Mouse (Mus musculus) CD4-positive helper T cell, adult 2 months (primary cell): ENCODE results near the gene Stn1.
A peak's percentile ranks its signal among the peaks of the same experiment; 100 is the strongest.

ENCODE experiments used
- DNase-seq: peaks from one replicate; pipeline ENCODE4 v3.0.0-alpha.2; 2012; ENCODE audit warnings: low read depth, missing footprints, low spot score

Gene Stn1

DNA sequence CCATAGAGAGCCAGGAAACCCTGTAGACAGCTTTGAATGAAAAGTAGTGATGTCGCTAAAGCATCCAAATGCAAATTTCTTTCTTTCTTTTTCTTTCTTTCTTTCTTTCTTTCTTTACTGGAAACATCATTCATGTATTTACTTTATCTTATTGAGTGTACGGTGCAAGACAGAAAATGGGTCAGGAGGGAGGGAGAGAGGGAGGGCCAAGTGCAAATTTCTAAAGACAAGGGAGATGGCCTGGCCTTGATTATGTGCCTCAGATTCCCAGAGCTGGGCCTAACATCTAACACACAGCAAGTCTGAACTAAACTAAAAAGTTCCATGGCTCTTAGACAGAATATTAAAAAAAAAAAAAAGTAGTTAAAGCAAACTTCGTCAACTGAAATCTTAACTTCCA, 63.9 kb downstream of the Stn1 start:
- no peak for DNase-seq

- DNase-seq, result no peak
Observed at GRCm38 (mm10) chr19:47472881-47473400, 64.4 kb downstream of the Stn1 start.

DNA sequence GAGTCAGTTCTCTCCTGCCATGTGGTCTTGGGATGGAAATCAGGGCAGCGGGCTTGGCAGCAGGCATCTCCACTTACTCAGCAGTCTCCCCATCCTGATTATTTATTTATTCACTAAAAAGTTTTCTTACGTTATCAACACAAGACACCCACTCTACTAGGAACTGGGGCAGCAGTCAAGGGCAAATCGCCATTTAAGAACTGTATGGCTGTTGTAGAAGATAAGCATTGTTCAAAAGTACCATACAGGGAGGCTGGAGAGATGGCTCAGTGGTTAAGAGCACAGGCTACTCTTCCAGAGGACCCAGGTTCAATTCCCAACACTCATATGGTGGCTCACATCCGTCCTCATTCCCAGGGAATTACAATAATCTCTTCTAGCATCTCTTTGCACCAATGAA, 65.5 kb downstream of the Stn1 start:
- no peak for DNase-seq

DNA sequence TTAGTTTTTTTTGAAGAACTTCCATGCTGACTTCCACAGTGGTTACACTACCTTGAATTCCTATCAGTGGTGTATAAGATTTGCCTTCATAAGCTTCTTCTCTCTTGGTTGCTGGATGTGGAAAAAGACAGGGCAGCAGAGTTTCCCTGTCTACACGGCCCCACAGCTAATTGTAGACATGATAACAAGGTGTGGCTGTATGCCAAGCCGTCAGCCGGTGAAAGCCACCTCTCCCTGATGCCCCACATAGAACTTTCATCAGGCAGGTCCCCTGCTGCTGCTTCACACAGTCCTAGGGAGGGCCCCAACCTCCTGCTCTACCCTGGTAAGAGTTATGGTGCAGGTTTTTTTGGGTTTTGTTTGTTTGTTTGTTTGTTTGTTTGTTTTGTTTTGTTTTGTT, 68.6 kb downstream of the Stn1 start:
- no peak for DNase-seq

- no peak for DNase-seq
Observed at GRCm38 (mm10) chr19:47466775-47467174, 70.5 kb downstream of the Stn1 start.

GRCm38 (mm10) chr19:47465467-47465866, 71.8 kb downstream of the Stn1 start:
- no peak for DNase-seq

DNA sequence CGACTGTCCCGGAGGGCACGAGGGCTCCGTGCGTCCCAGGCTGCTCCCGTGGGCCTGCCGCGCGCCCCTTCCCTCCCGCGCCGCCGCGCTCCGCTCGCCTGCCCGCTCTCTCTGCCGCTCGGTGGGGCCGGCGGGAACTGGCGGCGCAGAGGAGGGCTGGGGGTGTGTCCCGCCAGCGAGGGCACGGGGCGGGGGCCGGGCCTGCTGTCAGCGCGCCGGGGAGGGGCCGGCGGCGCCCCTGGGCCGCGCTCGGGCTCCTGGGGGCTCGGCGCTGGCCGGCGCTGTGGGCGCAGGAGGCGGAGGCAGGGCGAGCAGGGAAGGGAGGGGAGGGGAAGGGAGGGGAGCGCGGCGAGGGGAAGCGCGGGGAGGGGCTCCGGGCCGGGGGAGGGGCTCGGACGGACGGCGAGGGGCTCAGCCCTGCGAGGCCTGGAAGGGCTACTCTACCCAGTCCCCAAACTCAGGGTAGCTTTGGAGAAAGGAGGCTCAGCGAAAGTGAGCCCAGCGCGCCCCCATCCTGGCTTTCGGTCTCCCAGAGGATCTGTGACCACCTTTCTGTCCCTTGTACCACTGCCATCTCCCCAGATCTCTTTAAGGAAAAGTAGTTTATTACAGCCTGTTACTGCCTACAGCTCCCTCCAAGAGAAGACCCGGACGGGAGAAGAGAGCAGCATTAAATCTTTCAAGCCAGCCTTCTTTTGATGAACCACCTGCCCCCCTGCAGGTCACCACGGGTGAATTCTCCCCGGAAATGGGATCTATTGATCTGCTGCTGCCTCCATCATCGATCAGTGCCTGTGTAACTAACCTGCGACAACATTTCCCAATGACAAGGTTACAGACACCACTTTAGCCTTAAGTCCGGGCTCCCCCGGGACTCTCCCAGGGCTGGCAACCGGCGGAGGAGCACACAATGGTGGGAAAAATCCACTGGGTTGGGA, 72.7 kb downstream of the Stn1 start, which contains the start of gene Sh3pxd2a:
Gene Sh3pxd2a, minus strand, starts transcription at position 98 of the 938 bp plus-strand sequence.
- DNase-seq, result peak; percentile 69

GRCm38 (mm10) chr19:47463636-47464303, 73.5 kb downstream of the Stn1 start:
- DNase-seq, result peak; percentile 82

DNA sequence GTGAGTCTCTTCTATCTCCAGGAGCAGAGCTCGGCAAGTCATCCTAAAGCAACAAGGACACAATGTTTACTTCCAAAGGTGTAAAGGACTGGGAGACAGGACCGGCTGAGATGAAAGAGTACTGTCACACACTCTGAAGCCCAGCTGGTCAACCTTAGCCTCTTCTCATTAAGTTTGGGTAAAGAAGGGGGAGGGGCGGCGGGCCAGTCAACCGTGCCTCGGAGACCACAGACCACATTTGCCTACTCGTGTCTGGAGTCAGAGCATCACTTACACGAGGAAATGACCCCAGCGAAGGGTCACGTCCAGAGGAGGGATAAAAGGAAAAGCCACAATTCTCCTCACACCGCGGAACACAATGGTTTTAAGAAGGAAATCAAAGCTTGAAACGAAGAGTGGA, 74.1 kb downstream of the Stn1 start:
- DNase-seq, result peak; percentile 9

DNA sequence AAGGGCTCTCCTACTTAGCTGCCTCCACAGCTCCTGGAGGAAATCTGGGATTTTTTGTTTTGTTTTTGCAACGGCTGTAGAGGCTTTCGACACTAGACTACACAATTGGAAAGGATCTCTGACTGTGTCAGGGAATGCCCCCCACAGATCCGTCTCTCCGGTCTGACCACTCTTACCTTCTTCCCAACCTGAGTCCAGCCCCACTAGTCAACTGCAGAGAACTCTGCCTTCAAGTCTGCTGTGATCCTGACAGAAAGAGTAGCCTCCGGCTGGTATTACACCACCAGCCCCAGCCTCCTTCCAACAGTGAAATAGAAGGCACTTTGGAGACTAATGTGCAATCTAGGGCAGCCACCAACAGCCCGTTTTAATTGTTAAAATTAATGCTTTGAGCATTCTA, 74.6 kb downstream of the Stn1 start:
- no peak for DNase-seq

- DNase-seq, result no peak
Observed at GRCm38 (mm10) chr19:47461838-47462237, 75.5 kb downstream of the Stn1 start.

- no peak for DNase-seq
Observed at GRCm38 (mm10) chr19:47461386-47461785, 75.9 kb downstream of the Stn1 start.

DNA sequence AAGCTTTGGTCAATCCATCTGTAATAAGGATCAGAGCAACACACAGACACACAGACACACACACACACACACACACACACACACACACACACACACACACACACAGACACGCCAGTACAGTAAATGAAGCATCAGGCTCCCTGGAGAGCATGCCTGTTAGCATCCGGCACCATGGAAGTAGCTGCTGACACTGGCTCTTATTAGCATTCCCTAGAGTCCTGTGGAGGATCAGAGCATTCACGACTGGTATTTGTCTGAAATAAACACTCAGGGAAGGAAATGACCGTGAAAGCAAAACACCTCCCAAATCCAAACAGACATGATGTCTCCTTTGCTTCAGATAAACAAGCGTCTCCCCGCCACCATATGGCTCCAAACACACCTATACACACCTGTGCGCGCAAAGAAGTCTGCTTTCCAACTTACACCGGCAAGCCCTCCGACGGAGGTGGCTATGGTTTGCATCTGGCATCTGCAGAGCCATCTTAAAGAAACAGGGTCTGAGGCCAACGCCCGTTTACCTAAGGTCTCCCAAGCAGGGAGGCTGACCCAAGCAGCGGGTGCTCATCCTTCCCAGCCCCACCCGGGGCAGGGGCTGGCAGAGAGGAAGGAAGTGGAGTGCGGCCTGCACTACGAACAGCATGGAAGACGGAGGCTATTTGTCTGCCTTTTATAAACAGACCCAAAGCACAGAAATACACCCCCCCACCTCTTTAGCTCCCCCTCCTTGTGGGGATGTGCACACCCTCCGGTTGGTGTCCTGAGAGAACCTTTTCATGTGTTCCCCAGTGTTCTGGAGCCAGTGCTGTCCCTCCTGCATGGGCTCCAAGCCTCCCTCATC, 77.0 kb downstream of the Stn1 start:
- no peak for DNase-seq

DNA sequence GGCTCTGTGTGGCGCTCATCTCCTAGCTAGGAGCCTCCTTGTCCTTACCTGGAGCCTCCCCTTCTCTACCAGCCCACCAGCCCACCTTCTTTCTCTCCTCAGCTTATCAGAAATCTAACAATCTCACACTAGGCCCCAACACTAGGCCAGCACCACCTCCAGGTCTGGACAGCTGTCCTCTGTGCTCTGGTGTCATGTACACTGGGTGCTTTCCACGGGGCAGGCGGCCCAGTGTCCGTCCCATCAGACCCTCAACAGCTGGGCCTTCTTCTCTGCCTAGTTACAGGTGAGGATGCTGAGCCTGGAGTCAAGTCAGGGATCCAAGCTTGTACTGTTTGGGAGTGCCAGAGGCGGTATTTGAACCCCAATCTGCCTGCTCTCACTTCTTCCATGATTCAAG, 78.1 kb downstream of the Stn1 start:
- DNase-seq, result no peak

- DNase-seq, result no peak
Observed at GRCm38 (mm10) chr19:47458504-47459161, 78.7 kb downstream of the Stn1 start.

GRCm38 (mm10) chr19:47457711-47458503, 79.4 kb downstream of the Stn1 start:
- DNase-seq, result no peak

DNA sequence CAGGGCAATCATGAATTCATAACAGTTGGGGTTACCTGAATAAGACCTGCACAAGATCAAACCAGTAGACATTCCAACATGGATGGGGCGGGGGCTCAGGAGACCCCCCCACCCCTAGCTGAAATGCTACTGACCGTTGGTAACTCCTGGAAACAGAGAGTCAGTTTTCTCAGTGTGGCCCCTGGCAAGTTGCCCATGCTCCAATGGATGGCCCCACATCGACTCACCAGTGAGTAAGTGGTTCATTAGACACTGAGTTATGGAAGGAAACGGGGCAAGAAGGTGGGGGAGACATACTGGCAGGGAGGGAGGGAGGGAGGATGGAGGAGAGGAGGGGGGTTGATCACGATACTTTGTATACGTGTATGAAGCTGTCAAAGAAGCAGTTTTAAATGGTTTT, 81.3 kb downstream of the Stn1 start:
- DNase-seq, result no peak

DNA sequence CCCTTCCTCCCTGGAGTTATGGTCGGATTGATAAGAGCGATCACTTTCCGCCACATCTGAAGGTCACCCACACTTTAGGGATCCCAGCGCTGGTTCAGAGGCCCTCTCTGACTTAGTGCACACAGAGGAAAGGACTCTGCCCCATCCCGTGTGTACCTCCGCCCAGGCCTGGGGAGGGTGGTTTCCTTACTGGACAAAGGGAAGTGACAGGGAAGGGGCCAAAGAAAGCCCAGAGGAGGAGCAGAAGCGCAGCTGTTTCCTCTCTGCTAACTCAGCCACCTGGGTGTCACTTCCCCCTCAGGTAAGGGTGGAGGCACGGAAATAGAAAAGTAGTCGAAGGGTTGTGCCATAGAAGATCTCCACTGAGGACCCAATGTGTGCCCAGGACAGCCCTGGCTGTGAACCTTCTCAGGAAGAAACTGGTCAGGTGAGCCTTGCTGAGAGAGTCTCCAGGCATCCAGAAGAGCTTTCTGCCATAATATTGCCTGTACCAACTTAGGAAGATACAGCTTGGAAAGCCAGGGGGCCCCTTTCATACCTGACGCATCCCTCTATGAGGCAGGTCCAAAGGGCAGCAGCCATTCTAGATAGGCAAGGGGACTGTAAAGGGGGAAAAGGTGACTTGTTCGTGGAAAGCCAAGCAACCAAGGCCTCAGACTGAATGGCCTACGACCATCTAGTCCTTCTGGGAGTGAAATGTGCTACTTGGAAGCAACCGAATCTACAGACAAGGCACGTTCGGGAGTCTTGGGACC, 82.1 kb downstream of the Stn1 start:
- DNase-seq, result no peak

GRCm38 (mm10) chr19:47454167-47455000, 82.9 kb downstream of the Stn1 start:
- DNase-seq, result no peak
